Mouse (Mus musculus): ENCODE measurements around the gene Sf3a1. TPM values are rescaled to one million over a fixed set of nuclear protein-coding genes. Genes with fewer than 3 reads are reported as not detected.

Sf3a1 gene
- total and polyA plus RNA-seq, 3 experiments, result 32.1 to 101 (median 77.0) TPM

GRCm38 (mm10) chr11:4186486-4187317 lies 26.6 kb downstream of the Sf3a1 start, which contains the start of gene Tbc1d10a (continued):
- TF ChIP-seq MXI1 (IDR thresholded peaks at IDR 0.05; ENCODE audit: low read depth, low read length) (peak; percentile 25), UBTF (IDR thresholded peaks at IDR 0.05; ENCODE audit: borderline replicate concordance, insufficient read depth, low read depth, low read length) (peak; percentile 92; the same call in 1 of the 2 replicates), NELFE (IDR thresholded peaks at IDR 0.05; ENCODE audit: low read depth, low read length) (peak; percentile 91), TCF12 (IDR thresholded peaks at IDR 0.05; ENCODE audit: low read depth, low read length) (no peak; the same call in 1 of the 2 replicates), GATA1 (IDR thresholded peaks at IDR 0.05; ENCODE audit: low read depth, low read length) (no peak), CTCF (IDR thresholded peaks at IDR 0.05 in 2 of 3, conservative IDR thresholded peaks at IDR 0.05 in 1 of 3; ENCODE audit: control insufficient read depth in 1 of 3, insufficient read depth in 1 of 3, low read depth in 2 of 3, low read length in 3 of 3, poor library complexity in 1 of 3, severe bottlenecking in 1 of 3) (0 out of 6 replicates have a peak, but pooled peaks of 1 of the 3 experiments have one; percentile 5), GABPA (IDR thresholded peaks at IDR 0.05; ENCODE audit: low read depth, low read length) (no peak), MYB (IDR thresholded peaks at IDR 0.05; ENCODE audit: low read depth, low read length) (no peak), RCOR1 (IDR thresholded peaks at IDR 0.05; ENCODE audit: low read depth, low read length) (no peak), ZMIZ1 (IDR thresholded peaks at IDR 0.05; ENCODE audit: low read depth, low read length) (peak; percentile 93), TAL1 (IDR thresholded peaks at IDR 0.05; ENCODE audit: low read length) (no peak), RAD21 (IDR thresholded peaks at IDR 0.05; ENCODE audit: low read depth, low read length) (no peak), ZC3H11A (IDR thresholded peaks at IDR 0.05; ENCODE audit: low read depth, low read length) (no peak), SMC3 (IDR thresholded peaks at IDR 0.05; ENCODE audit: low read depth, low read length) (0 out of 2 replicates have a peak, but pooled peaks have one; percentile 9), MAZ (IDR thresholded peaks at IDR 0.05; ENCODE audit: low read depth, low read length) (peak; percentile 71; the same call in 1 of the 2 replicates), E2F4 (IDR thresholded peaks at IDR 0.05; ENCODE audit: borderline replicate concordance, low read depth, low read length) (no peak), HCFC1 (IDR thresholded peaks at IDR 0.05; ENCODE audit: low read depth, low read length) (peak; percentile 75), MAX (IDR thresholded peaks at IDR 0.05; ENCODE audit: low read length) (peak; percentile 38; the same call in 1 of the 2 replicates)

DNA sequence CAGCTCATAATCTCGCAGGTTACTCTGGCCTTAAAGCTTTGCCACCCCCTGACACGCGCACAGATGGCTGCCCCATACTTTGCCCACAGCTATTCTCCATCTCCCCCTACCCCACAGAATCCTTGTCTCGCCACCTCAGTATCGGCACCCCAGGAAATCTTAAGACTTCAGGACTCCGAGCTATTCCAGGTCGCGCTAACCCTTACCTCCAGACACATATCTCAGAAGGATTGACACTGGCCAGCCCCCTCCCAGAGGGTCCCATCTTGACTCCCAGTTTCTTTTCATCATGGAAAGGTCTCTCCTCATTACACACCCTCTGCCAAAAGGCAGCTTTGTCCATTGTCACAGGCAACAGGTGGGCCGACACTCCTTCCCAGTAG lies 27.2 kb downstream of the Sf3a1 start:
- no peak overlapping the region for H3K27ac ChIP-seq (ENCODE audit: control insufficient read depth, low read depth, low read length)
- H3K4me3 ChIP-seq (ENCODE audit: control insufficient read depth in 1 of 2, insufficient read depth in 1 of 2, low read depth in 2 of 2, low read length in 2 of 2), result peak overlapping the region; percentile 74 to 91
- DNase-seq (ENCODE audit: low read depth, low spot score), result no peak
- peak overlapping the region; percentile 85 for H3K9ac ChIP-seq (ENCODE audit: control insufficient read depth, low read depth, low read length, poor library complexity, severe bottlenecking)
- TF ChIP-seq POLR2AphosphoS2 (IDR thresholded peaks at IDR 0.05; ENCODE audit: low read length), result no peak
- TF ChIP-seq MAFK (IDR thresholded peaks at IDR 0.05; ENCODE audit: borderline replicate concordance, low read depth, low read length), result no peak
- no peak for TF ChIP-seq TCF12 (IDR thresholded peaks at IDR 0.05; ENCODE audit: low read depth, low read length)
- TF ChIP-seq MEF2A (IDR thresholded peaks at IDR 0.05; ENCODE audit: extremely low read depth, insufficient replicate concordance, low read depth, low read length, poor library complexity, severe bottlenecking), result no peak
- no peak for TF ChIP-seq GATA1 (IDR thresholded peaks at IDR 0.05; ENCODE audit: low read depth, low read length)
- no peak for TF ChIP-seq E2F4 (IDR thresholded peaks at IDR 0.05; ENCODE audit: borderline replicate concordance, low read depth, low read length)
- TF ChIP-seq MYC (IDR thresholded peaks at IDR 0.05; ENCODE audit: low read depth, low read length), result no peak
- no peak for TF ChIP-seq JUND (IDR thresholded peaks at IDR 0.05; ENCODE audit: low read depth, low read length)
- no peak for TF ChIP-seq ZC3H11A (IDR thresholded peaks at IDR 0.05; ENCODE audit: low read depth, low read length)
- peaks cover 5 to 11% of the 10 kb centered on the region in 2 experiments for H3K36me3 ChIP-seq (ENCODE audit: control insufficient read depth in 1 of 2, insufficient read depth in 2 of 2, low read length in 2 of 2)
- no peaks in the 10 kb centered on the region for H3K27me3 ChIP-seq (ENCODE audit: control insufficient read depth in 1 of 2, insufficient read depth in 2 of 2, low read length in 2 of 2)
- peaks cover 0 to 10% of the 10 kb centered on the region in 2 experiments; a peak in 3 of 4 replicates for H3K4me1 ChIP-seq (ENCODE audit: control insufficient read depth in 1 of 2, insufficient read depth in 2 of 2, low read length in 2 of 2)
- H3K79me2 ChIP-seq (ENCODE audit: control insufficient read depth, insufficient read depth, low read length, poor library complexity), result peaks cover 8% of the 10 kb centered on the region
- no peaks in the 10 kb centered on the region for H3K9me3 ChIP-seq (replicated peaks; ENCODE audit: insufficient read depth, low read length)
